Mouse (Mus musculus): Measurements from ENCODE around the gene Renbp. TPM values are rescaled to one million over a fixed set of nuclear protein-coding genes. Genes with fewer than 3 reads are reported as not detected.

Gene Renbp
- polyA plus RNA-seq (2012; rRNA removed) = 1.8 and 2.2 TPM in 2 replicates

GRCm38 (mm10) chrX:73930402-73931062 lies at the start of gene Renbp:
Renbp (minus strand) TSS chrX:73930850.

DNA sequence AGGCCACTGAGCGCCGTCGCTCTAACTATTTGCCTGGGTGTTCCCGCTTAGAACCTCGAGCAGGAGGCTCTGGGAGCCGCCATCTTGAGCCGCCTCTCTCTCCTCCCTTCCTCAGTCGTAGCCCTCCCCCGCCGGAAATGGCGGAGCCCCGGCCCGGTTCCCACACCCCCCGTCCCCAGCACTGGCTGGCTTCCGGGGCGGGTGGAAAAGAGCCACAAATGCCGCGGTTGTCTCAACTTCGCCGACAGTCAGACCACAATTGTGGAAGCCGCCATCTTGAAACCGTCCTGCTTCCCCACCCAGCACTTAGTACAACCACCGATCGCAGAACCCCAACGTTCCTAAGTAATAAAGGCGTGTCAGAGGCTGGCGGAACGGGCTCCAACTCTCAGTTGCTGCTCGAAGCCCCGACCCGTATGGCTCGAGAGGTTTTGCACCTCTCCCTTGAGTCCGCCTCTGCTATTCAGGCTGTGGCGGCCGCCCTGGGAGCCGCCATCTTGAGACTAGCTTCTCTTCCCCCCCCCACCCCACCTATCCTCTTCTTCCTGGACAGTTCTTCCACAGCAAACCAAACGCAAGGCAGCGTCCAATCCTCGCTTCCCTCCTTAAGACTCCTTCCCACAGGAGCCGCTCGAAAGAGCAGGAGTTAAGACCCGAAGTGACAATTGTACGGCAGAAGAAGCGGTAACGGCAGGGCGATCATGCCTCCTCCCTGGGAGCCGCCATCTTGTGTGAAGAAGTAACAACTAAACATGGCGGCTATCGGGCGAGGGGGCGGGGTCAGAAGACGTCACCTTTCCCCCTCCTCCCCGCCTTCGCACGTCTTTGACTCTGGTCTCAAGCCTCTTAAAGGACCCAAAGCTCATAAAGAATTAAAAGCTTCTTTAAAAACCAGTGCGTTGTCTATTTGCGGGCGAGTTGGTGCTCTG lies 35.9 kb upstream of the Renbp start, which contains the start of gene Hcfc1:
Gene Hcfc1, minus strand, starts transcription at position 110 of the 929 bp plus-strand sequence.

DNA sequence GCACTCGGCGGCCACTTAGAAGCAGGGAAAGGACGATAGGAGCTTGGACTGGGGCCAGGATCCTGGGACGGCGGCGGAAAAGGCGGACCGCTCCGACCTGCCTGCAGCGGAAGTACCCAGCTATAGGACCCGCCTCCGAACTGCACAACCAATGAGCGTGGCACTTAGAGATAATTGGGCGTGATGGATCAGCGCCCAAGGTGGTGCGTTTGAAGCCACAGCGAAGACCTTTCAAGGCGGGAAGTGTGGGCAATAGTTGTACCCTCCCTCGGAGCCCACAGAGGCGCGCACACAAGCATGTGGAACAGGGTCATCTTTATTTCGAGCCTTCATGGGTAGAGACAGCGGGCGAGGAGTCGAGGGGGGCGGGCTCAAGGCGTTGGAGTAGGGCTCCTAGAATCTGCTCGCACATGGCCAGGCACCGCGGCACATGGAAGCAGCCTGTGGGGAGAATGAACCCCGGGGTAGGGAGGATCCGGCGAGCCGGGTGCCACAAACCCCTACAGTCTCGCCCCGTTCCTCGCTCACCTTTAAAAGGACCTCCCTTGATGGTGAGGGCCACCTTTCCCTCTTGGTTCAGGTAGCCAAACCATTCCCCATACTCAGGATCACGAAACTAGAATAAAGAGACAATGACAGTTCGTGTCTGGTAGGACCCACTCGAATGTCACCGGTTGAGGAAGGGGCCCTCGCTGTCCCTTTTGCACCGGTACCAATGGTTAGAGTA lies 8.7 kb downstream of the Renbp start, which contains the start of the genes Arhgap4 and Naa10:
Gene Arhgap4, minus strand, starts transcription at position 48 of the 727 bp plus-strand sequence.
Gene Naa10, minus strand, starts transcription at position 122 of the 727 bp plus-strand sequence.

DNA sequence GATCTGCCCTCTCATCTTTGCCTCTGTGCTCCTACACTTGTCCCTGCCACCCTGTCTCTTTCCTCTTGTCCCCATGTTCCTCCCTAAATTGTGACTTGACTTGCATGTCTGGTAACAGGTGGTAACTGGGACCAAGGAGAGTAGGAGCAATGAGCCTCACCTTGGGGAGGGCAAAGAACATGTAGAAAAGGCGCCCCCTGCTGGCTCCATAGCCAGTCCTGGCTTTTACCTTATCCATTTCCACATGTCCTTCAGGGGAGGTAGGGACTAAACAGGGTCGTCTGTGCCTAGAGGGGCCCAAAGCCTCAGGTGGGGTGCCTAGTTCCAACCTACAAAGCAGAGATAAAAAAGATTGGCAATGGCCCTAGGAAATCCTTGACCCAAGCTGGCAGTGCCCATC lies 34.9 kb downstream of the Renbp start, which contains the start of gene L1cam:
Gene L1cam, minus strand, starts transcription at position 387 of the 400 bp plus-strand sequence.

GRCm38 (mm10) chrX:73891551-73892152 lies 39.0 kb downstream of the Renbp start, which contains the start of gene Avpr2:
Avpr2 (plus strand) TSS chrX:73892102.

Other genes starting within 250 kb of the Renbp start
- gene Bcap31, start 214.7 kb downstream of the Renbp start, polyA plus RNA-seq (2012; rRNA removed) = 10.6 and 15.5 TPM in 2 replicates
- 6.8 and 7.9 TPM in 2 replicates for gene Abcd1, start 214.3 kb downstream of the Renbp start, polyA plus RNA-seq (2012; rRNA removed)
- 0.62 and 1.2 TPM in 2 replicates for gene Plxnb3, start 173.8 kb downstream of the Renbp start, polyA plus RNA-seq (2012; rRNA removed)
- gene Srpk3, start 156.4 kb downstream of the Renbp start, polyA plus RNA-seq (2012; rRNA removed) = 4.5 and 7.2 TPM in 2 replicates
- gene Idh3g, start 144.0 kb downstream of the Renbp start, polyA plus RNA-seq (2012; rRNA removed) = 58.7 and 79.3 TPM in 2 replicates
- 200 and 291 TPM in 2 replicates for gene Ssr4, start 143.8 kb downstream of the Renbp start, polyA plus RNA-seq (2012; rRNA removed)
- gene Pdzd4, start 105.9 kb downstream of the Renbp start, polyA plus RNA-seq (2012; rRNA removed) = 1.1 and 1.2 TPM in 2 replicates
- gene Avpr2, start 38.7 kb downstream of the Renbp start, polyA plus RNA-seq (2012; rRNA removed) = not detected in 2 replicates
- gene L1cam, start 34.7 kb downstream of the Renbp start, polyA plus RNA-seq (2012; rRNA removed) = 3.9 and 7.1 TPM in 2 replicates
- 5.4 and 6.4 TPM in 2 replicates for gene Arhgap4, start 9.0 kb downstream of the Renbp start, polyA plus RNA-seq (2012; rRNA removed)
- gene Naa10, start 8.9 kb downstream of the Renbp start, polyA plus RNA-seq (2012; rRNA removed) = 23.5 and 31.0 TPM in 2 replicates
- 33.9 and 36.4 TPM in 2 replicates for gene Hcfc1, start 35.5 kb upstream of the Renbp start, polyA plus RNA-seq (2012; rRNA removed)
- gene Irak1, start 93.1 kb upstream of the Renbp start, polyA plus RNA-seq (2012; rRNA removed) = 84.8 and 95.6 TPM in 2 replicates
- gene Opn1mw, start 196.6 kb upstream of the Renbp start, polyA plus RNA-seq (2012; rRNA removed) = not detected in 2 replicates
- 1.00 and 1.5 TPM in 2 replicates for gene Mecp2, start 204.5 kb upstream of the Renbp start, polyA plus RNA-seq (2012; rRNA removed)
- gene Tex28, start 237.0 kb upstream of the Renbp start, polyA plus RNA-seq (2012; rRNA removed) = not detected in 2 replicates
- 0.03 TPM in 1 of 2 replicates, not detected in the other for gene Tktl1, start 246.4 kb upstream of the Renbp start, polyA plus RNA-seq (2012; rRNA removed)